Mouse (Mus musculus) CH12.LX (cell line): ENCODE data around the gene Hddc2. TPM values are rescaled to one million over a fixed set of nuclear protein-coding genes. Genes with fewer than 3 reads are reported as not detected.

Experiments
- DNase-seq: peaks from one replicate; pipeline ENCODE4 v3.0.0-alpha.2; 2013; ENCODE audit errors: extremely low read depth
- H3K27ac ChIP-seq: 2 replicates; pipeline ENCODE4 v1.5.1; 2012; ENCODE audit warnings: low read depth, mild to moderate bottlenecking, control low read depth, moderate library complexity; ENCODE audit not compliant: insufficient read depth
- H3K27me3 ChIP-seq: replicated peaks from 2 replicates; pipeline ENCODE3; 2012; ENCODE audit warnings: inconsistent platforms
- H3K36me3 ChIP-seq, 2 experiments: replicated peaks in 1 of 2; 2 replicates each; pipeline versions ENCODE3 to v1.6.1; 2012; ENCODE audit warnings: inconsistent platforms in 1 of 2, low read length in 1 of 2, mild to moderate bottlenecking in 1 of 2, mixed read lengths in 1 of 2, moderate library complexity in 1 of 2; ENCODE audit not compliant: control insufficient read depth in 1 of 2, insufficient read depth in 1 of 2
- H3K4me1 ChIP-seq, 2 experiments: 2 replicates each; pipeline ENCODE4 v1.6.1; 2012; ENCODE audit warnings: inconsistent platforms in 1 of 2, moderate library complexity in 1 of 2; ENCODE audit not compliant: insufficient read depth in 2 of 2, control insufficient read depth in 1 of 2
- H3K4me2 ChIP-seq: 2 replicates; pipeline ENCODE4 v1.6.1; 2012; ENCODE audit warnings: low read depth, mild to moderate bottlenecking, control low read depth; ENCODE audit not compliant: poor library complexity, insufficient read depth, severe bottlenecking
- H3K4me3 ChIP-seq, 3 experiments: fragments of 150-350 bp in 1 of 3; sonication (generic) in 1 of 3; replicated peaks in 1 of 3; 2 replicates each; pipeline versions ENCODE3 to v1.5.1; 2011 to 2012; ENCODE audit warnings: low read depth in 2 of 3, low read length in 2 of 3, mild to moderate bottlenecking in 2 of 3, moderate library complexity in 2 of 3, control low read depth in 1 of 3, improper control_type of control experiment in 1 of 3, inconsistent platforms in 1 of 3, mixed read lengths in 1 of 3; ENCODE audit not compliant: poor library complexity in 1 of 3
- H3K79me2 ChIP-seq: replicated peaks from 2 replicates; pipeline ENCODE4 v1.6.1; 2012; ENCODE audit warnings: mild to moderate bottlenecking, moderate library complexity; ENCODE audit not compliant: control insufficient read depth, poor library complexity, insufficient read depth, severe bottlenecking; ENCODE audit errors: extremely low read depth
- H3K9ac ChIP-seq: 2 replicates; pipeline ENCODE4 v1.6.1; 2012; ENCODE audit warnings: low read depth, mild to moderate bottlenecking, control low read depth, moderate library complexity; ENCODE audit not compliant: insufficient read depth
- H3K9me3 ChIP-seq: replicated peaks from 2 replicates; pipeline ENCODE3; 2012; ENCODE audit warnings: low read length, inconsistent platforms, mixed read lengths
- CHD1 ChIP-seq: IDR thresholded peaks from 2 replicates; pipeline ENCODE4 v1.6.1; 2012; ENCODE audit warnings: low read depth, low read length, improper control_type of control experiment, inconsistent platforms
- CHD2 ChIP-seq: IDR thresholded peaks from 2 replicates; pipeline ENCODE4 v1.6.1; 2011; ENCODE audit warnings: low read length, improper control_type of control experiment
- CTCF ChIP-seq, 2 experiments: IDR thresholded peaks in 1 of 2; conservative IDR thresholded peaks in 1 of 2; 2 replicates each; pipeline ENCODE4 v1.5.1; 2011 to 2012; ENCODE audit warnings: low read depth in 2 of 2, low read length in 2 of 2, improper control_type of control experiment in 1 of 2, inconsistent platforms in 1 of 2, mild to moderate bottlenecking in 1 of 2, moderate library complexity in 1 of 2
- E2F4 ChIP-seq: IDR thresholded peaks from 2 replicates; pipeline ENCODE4 v1.6.1; 2011; ENCODE audit warnings: low read depth, low read length, improper control_type of control experiment; ENCODE audit not compliant: insufficient replicate concordance
- ELF1 ChIP-seq: IDR thresholded peaks from 2 replicates; pipeline ENCODE4 v1.6.1; 2014; ENCODE audit warnings: low read depth, mild to moderate bottlenecking, inconsistent platforms, low read length, improper control_type of control experiment
- EP300 ChIP-seq: IDR thresholded peaks from 2 replicates; pipeline ENCODE4 v1.6.1; 2011; ENCODE audit warnings: low read length, improper control_type of control experiment
- ETS1 ChIP-seq: conservative IDR thresholded peaks from 2 replicates; pipeline ENCODE4 v1.6.1; 2012; ENCODE audit warnings: low read depth, mild to moderate bottlenecking, inconsistent platforms, low read length, improper control_type of control experiment, moderate library complexity
- GABPA ChIP-seq: IDR thresholded peaks from 2 replicates; pipeline ENCODE4 v1.6.1; 2012; ENCODE audit warnings: low read depth, low read length, improper control_type of control experiment, inconsistent platforms; ENCODE audit not compliant: insufficient replicate concordance
- JUN ChIP-seq: IDR thresholded peaks from 2 replicates; pipeline ENCODE4 v1.6.1; 2011; ENCODE audit warnings: low read depth, mild to moderate bottlenecking, low read length, improper control_type of control experiment, moderate library complexity; ENCODE audit not compliant: insufficient read depth
- JUND ChIP-seq: conservative IDR thresholded peaks from 2 replicates; pipeline ENCODE4 v1.6.1; 2011; ENCODE audit warnings: low read depth, low read length, improper control_type of control experiment
- MAFK ChIP-seq: IDR thresholded peaks from 2 replicates; pipeline ENCODE4 v1.6.1; 2011; ENCODE audit warnings: low read length, improper control_type of control experiment; ENCODE audit not compliant: insufficient replicate concordance
- MEF2A ChIP-seq: IDR thresholded peaks from 2 replicates; pipeline ENCODE4 v1.6.1; 2014; ENCODE audit warnings: low read depth, mild to moderate bottlenecking, inconsistent platforms, low read length, improper control_type of control experiment, borderline replicate concordance
- MXI1 ChIP-seq: IDR thresholded peaks from 2 replicates; pipeline ENCODE4 v1.6.1; 2011; ENCODE audit warnings: mild to moderate bottlenecking, low read depth, low read length, improper control_type of control experiment
- MYC ChIP-seq: IDR thresholded peaks from 2 replicates; pipeline ENCODE4 v1.6.1; 2011; ENCODE audit warnings: low read depth, mild to moderate bottlenecking, improper control_type of control experiment, low read length
- POLR2A ChIP-seq: IDR thresholded peaks from 2 replicates; pipeline ENCODE4 v1.6.1; 2011; ENCODE audit warnings: low read depth, mild to moderate bottlenecking, improper control_type of control experiment, low read length
- POLR2AphosphoS2 ChIP-seq: IDR thresholded peaks from 2 replicates; pipeline ENCODE4 v1.6.1; 2011; ENCODE audit warnings: low read depth, low read length, improper control_type of control experiment
- RAD21 ChIP-seq: IDR thresholded peaks from 2 replicates; pipeline ENCODE4 v1.6.1; 2011; ENCODE audit warnings: low read depth, mild to moderate bottlenecking, low read length, improper control_type of control experiment, moderate library complexity
- RCOR1 ChIP-seq: conservative IDR thresholded peaks from 2 replicates; pipeline ENCODE4 v1.6.1; 2012; ENCODE audit warnings: low read depth, mild to moderate bottlenecking, inconsistent platforms, low read length, improper control_type of control experiment
- SIN3A ChIP-seq: IDR thresholded peaks from 2 replicates; pipeline ENCODE4 v1.6.1; 2012; ENCODE audit warnings: low read length, improper control_type of control experiment, inconsistent platforms
- SMC3 ChIP-seq: IDR thresholded peaks from 2 replicates; pipeline ENCODE4 v1.6.1; 2011; ENCODE audit warnings: low read depth, low read length, improper control_type of control experiment
- TBP ChIP-seq: conservative IDR thresholded peaks from 2 replicates; pipeline ENCODE4 v1.6.1; 2011; ENCODE audit warnings: low read depth, low read length, improper control_type of control experiment
- TCF12 ChIP-seq: IDR thresholded peaks from 2 replicates; pipeline ENCODE4 v1.6.1; 2014; ENCODE audit warnings: low read depth, mild to moderate bottlenecking, inconsistent platforms, low read length, improper control_type of control experiment
- USF1 ChIP-seq: IDR thresholded peaks from 2 replicates; pipeline ENCODE4 v1.6.1; 2014; ENCODE audit warnings: low read depth, mild to moderate bottlenecking, inconsistent platforms, low read length, improper control_type of control experiment
- USF2 ChIP-seq: conservative IDR thresholded peaks from 2 replicates; pipeline ENCODE4 v1.6.1; 2011; ENCODE audit warnings: low read depth, low read length, improper control_type of control experiment
- ZMIZ1 ChIP-seq: IDR thresholded peaks from 2 replicates; pipeline ENCODE4 v1.6.1; 2012; ENCODE audit warnings: low read depth, mild to moderate bottlenecking, inconsistent platforms, low read length, improper control_type of control experiment
- dilution Hi-C: fragments of 300-500 bp; cut with MboI; formaldehyde crosslinking; loops from 2 replicates; pipeline ENCODE4 v1.14.3; 2020; ENCODE audit warnings: low sequenced_read_pairs; ENCODE audit not compliant: extremely low pct_unique_long_range_greater_than_20kb, extremely low pct_ligation_motif_present
- in situ Hi-C: fragments of 300-500 bp; cut with MboI; formaldehyde crosslinking; loops from 3 replicates; pipeline ENCODE4 v1.14.3; 2019; ENCODE audit warnings: low sequenced_read_pairs, low pct_ligation_motif_present, low pct_unique_long_range_greater_than_20kb, mixed read lengths
- polyA plus RNA-seq: library from polyadenylated mRNA; unstranded; fragments of >175 nt; gene quantifications from 2 replicates; pipeline ENCODE4 v1.2.1, GENCODE M21; 2012; ENCODE audit warnings: low read depth; ENCODE audit not compliant: insufficient read length
- total RNA-seq, 2 experiments: library from RNA; depleted of rRNA; stranded (reverse); fragments of 300-350 nt in 1 of 2; fragments of >200 nt in 1 of 2; gene quantifications; 2 replicates each; pipeline ENCODE4 v1.2.3; 2012 to 2014

The Hddc2 gene
- total and polyA plus RNA-seq, 3 experiments: 51.5 to 93.0 (median 51.7) TPM

GRCm38 (mm10) chr10:31351056-31351455, 37.9 kb downstream of the Hddc2 start:
- Histone ChIP-seq H3K27ac (no peak overlapping the region), H3K27me3 (no peaks in the 10 kb centered on the region), H3K9me3 (no peaks in the 10 kb centered on the region), H3K79me2 (no peaks in the 10 kb centered on the region)
- TF ChIP-seq TBP (no peak), ELF1 (no peak), CTCF (conservative IDR thresholded peaks at IDR 0.05 in 1 of 2, IDR thresholded peaks at IDR 0.05 in 1 of 2; ENCODE audit: low read depth in 2 of 2, low read length in 2 of 2) (no peak), EP300 (no peak), JUND (no peak), TCF12 (no peak), USF1 (no peak), MEF2A (no peak), POLR2A (no peak), CHD1 (no peak), JUN (no peak), RAD21 (no peak)
- TF ChIP-seq, all 38 proteins: peak for 0
- no peak for DNase-seq
- Histone ChIP-seq H3K4me3 (no peak overlapping the region), H3K4me1 (no peaks in the 10 kb centered on the region), H3K4me2 (no peak overlapping the region), H3K36me3 (no peaks in the 10 kb centered on the region), H3K9ac (no peak overlapping the region)
- dilution Hi-C loops: no loop called here
- in situ Hi-C loops: no loop called here

DNA sequence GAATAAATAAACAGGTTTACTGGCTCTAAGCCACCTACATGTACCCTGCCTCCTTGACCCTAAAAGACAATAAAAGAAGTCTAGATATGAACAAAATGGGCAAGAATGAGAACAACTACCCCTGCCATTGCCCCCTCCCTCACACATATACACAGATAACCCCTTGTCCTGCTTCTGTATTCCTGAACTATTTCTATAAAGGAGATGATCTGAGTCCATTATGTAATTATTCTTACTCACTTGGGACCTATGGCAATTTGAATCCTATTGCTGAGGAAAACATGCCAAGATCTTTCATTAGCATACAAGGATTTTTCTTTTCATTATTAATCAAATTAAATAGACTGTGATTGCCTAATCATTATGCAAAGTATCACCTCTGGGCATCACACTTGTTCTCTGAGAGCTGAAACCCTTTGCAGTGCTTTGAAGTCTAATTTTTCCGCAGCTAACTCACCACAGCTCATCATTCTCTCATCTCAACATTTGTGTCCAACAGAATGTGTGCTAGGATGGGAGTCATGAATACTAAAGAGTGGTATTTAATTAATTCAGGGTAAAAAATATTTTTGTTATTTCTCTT, 39.8 kb downstream of the Hddc2 start:
- no peaks in the 10 kb centered on the region for H3K36me3 ChIP-seq
- H3K4me2 ChIP-seq: no peak overlapping the region
- dilution Hi-C loops (no loop called here), in situ Hi-C loops (no loop called here)
- H3K4me1 ChIP-seq: no peaks in the 10 kb centered on the region
- no peak overlapping the region for H3K4me3 ChIP-seq
- H3K27me3 ChIP-seq: no peaks in the 10 kb centered on the region
- H3K79me2 ChIP-seq: no peaks in the 10 kb centered on the region
- TF ChIP-seq ELF1 (no peak), USF2 (no peak), MYC (no peak), MXI1 (no peak), MEF2A (no peak), SIN3A (no peak), GABPA (no peak), USF1 (no peak), E2F4 (no peak), CHD2 (no peak), SMC3 (no peak), ZMIZ1 (no peak), POLR2AphosphoS2 (no peak), RCOR1 (no peak), ETS1 (no peak), MAFK (no peak), TCF12 (no peak)
- TF ChIP-seq, all 38 proteins: peak for 0
- Histone ChIP-seq H3K27ac (no peak overlapping the region), H3K9me3 (no peaks in the 10 kb centered on the region), H3K9ac (no peak overlapping the region)
- DNase-seq: no peak
